Mouse (Mus musculus): ENCODE measurements at regions not wholly inside any gene's neighbourhood (a gene's known extent, or its start where the extent isn't known, plus 50 kb on each side); places are given as distances from the start of the nearest gene placed in this dataset.

DNA sequence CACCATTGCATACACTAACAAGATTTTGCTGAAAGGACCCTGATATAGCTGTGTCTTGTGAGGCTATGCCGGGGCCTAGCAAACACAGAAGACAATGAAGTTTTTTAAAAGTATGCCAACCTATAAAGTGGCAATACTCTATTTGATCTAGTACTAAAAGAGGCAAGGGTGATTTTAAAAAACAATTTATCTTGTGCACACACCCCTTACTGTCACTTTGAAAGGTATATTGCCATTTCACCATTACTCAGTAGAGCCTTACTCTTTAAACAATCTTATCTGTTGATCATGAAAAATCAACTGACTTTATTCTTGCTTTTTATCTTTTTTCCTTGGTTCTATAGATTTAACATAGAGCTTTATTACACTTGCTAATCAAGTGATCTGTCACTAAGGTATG, 859.1 kb upstream of the Slc10a2 start:
- no peak overlapping the region for H3K27ac ChIP-seq (ENCODE audit: control insufficient read depth, low read depth, low read length)

DNA sequence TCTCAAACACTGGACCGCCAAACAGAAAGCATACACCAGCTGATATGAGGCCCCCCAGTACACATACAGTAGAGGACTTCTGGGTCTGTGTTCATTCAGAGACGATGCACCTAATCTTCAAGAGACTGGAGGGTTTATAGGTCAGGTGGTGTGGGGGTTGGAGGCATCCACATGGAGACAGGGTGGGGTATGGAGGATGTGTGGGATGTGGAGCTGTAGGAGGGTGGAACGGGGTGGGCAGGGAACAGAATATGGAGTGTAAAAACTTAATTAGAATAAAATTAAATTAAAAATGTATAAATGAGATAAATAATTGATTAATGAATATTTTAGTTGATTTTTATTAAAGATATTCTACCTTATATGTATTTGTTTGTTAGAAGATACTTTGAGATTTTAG, 832.9 kb upstream of the Slc10a2 start:
- Histone ChIP-seq H3K9ac (ENCODE audit: control insufficient read depth, low read depth, low read length, poor library complexity, severe bottlenecking) (no peak overlapping the region), H3K4me3 (ENCODE audit: control insufficient read depth in 1 of 2, insufficient read depth in 1 of 2, low read depth in 2 of 2, low read length in 2 of 2) (no peak overlapping the region), H3K79me2 (ENCODE audit: control insufficient read depth, insufficient read depth, low read length, poor library complexity) (no peaks in the 10 kb centered on the region), H3K27me3 (ENCODE audit: control insufficient read depth in 1 of 2, insufficient read depth in 2 of 2, low read length in 2 of 2) (no peaks in the 10 kb centered on the region), H3K4me1 (ENCODE audit: control insufficient read depth in 1 of 2, insufficient read depth in 2 of 2, low read length in 2 of 2) (no peaks in the 10 kb centered on the region), H3K9me3 (replicated peaks; ENCODE audit: insufficient read depth, low read length) (no peaks in the 10 kb centered on the region), H3K27ac (ENCODE audit: control insufficient read depth, low read depth, low read length) (no peak overlapping the region), H3K36me3 (ENCODE audit: control insufficient read depth in 1 of 2, insufficient read depth in 2 of 2, low read length in 2 of 2) (no peaks in the 10 kb centered on the region)
- DNase-seq (ENCODE audit: low read depth, low spot score) = no peak
- TF ChIP-seq MAZ (IDR thresholded peaks at IDR 0.05; ENCODE audit: low read depth, low read length) (no peak), ETS1 (IDR thresholded peaks at IDR 0.05; ENCODE audit: low read depth, low read length) (no peak), CHD1 (IDR thresholded peaks at IDR 0.05; ENCODE audit: low read depth, low read length) (no peak), GATA1 (IDR thresholded peaks at IDR 0.05; ENCODE audit: low read depth, low read length) (no peak), POLR2AphosphoS5 (IDR thresholded peaks at IDR 0.05; ENCODE audit: borderline replicate concordance, low read depth, low read length) (no peak), CHD2 (IDR thresholded peaks at IDR 0.05; ENCODE audit: low read length) (no peak), POLR2AphosphoS2 (IDR thresholded peaks at IDR 0.05; ENCODE audit: low read length) (no peak), MXI1 (IDR thresholded peaks at IDR 0.05; ENCODE audit: low read depth, low read length) (no peak), TCF12 (IDR thresholded peaks at IDR 0.05; ENCODE audit: low read depth, low read length) (no peak), ZNF384 (IDR thresholded peaks at IDR 0.05; ENCODE audit: low read depth, low read length) (no peak), SIN3A (IDR thresholded peaks at IDR 0.05; ENCODE audit: low read length) (no peak), MAFK (IDR thresholded peaks at IDR 0.05; ENCODE audit: borderline replicate concordance, low read depth, low read length) (no peak), EP300 (IDR thresholded peaks at IDR 0.05; ENCODE audit: low read depth in 1 of 2, low read length in 2 of 2) (no peak), BHLHE40 (IDR thresholded peaks at IDR 0.05; ENCODE audit: borderline replicate concordance, low read depth, low read length) (no peak), GABPA (IDR thresholded peaks at IDR 0.05; ENCODE audit: low read depth, low read length) (no peak)

More for the DNA sequence above, 859.1 kb upstream of the Slc10a2 start:
- no peak for DNase-seq (ENCODE audit: low read depth, low spot score)
- Histone ChIP-seq H3K36me3 (ENCODE audit: control insufficient read depth in 1 of 2, insufficient read depth in 2 of 2, low read length in 2 of 2) (no peaks in the 10 kb centered on the region), H3K4me1 (ENCODE audit: control insufficient read depth in 1 of 2, insufficient read depth in 2 of 2, low read length in 2 of 2) (no peaks in the 10 kb centered on the region), H3K9ac (ENCODE audit: control insufficient read depth, low read depth, low read length, poor library complexity, severe bottlenecking) (no peak overlapping the region), H3K9me3 (replicated peaks; ENCODE audit: insufficient read depth, low read length) (no peaks in the 10 kb centered on the region), H3K4me3 (ENCODE audit: control insufficient read depth in 1 of 2, insufficient read depth in 1 of 2, low read depth in 2 of 2, low read length in 2 of 2) (no peak overlapping the region), H3K79me2 (ENCODE audit: control insufficient read depth, insufficient read depth, low read length, poor library complexity) (no peaks in the 10 kb centered on the region), H3K27me3 (ENCODE audit: control insufficient read depth in 1 of 2, insufficient read depth in 2 of 2, low read length in 2 of 2) (no peaks in the 10 kb centered on the region)
- TF ChIP-seq ELF1 (IDR thresholded peaks at IDR 0.05; ENCODE audit: low read depth, low read length) = no peak
- TF ChIP-seq ZNF384 (IDR thresholded peaks at IDR 0.05; ENCODE audit: low read depth, low read length) = no peak
- TF ChIP-seq MYC (IDR thresholded peaks at IDR 0.05; ENCODE audit: low read depth, low read length) = no peak
- TF ChIP-seq KAT2A (conservative IDR thresholded peaks at IDR 0.05; ENCODE audit: low read depth, low read length) = no peak
